Mouse (Mus musculus): ENCODE data around the gene Jmjd6. TPM values are rescaled to one million over a fixed set of nuclear protein-coding genes. Genes with fewer than 3 reads are reported as not detected.

The Jmjd6 gene
- 52.8 and 54.1 TPM in 2 replicates for polyA plus RNA-seq (2015; fragmentation: Nextera tagmentation; extraction: Ambion mirVana)

DNA sequence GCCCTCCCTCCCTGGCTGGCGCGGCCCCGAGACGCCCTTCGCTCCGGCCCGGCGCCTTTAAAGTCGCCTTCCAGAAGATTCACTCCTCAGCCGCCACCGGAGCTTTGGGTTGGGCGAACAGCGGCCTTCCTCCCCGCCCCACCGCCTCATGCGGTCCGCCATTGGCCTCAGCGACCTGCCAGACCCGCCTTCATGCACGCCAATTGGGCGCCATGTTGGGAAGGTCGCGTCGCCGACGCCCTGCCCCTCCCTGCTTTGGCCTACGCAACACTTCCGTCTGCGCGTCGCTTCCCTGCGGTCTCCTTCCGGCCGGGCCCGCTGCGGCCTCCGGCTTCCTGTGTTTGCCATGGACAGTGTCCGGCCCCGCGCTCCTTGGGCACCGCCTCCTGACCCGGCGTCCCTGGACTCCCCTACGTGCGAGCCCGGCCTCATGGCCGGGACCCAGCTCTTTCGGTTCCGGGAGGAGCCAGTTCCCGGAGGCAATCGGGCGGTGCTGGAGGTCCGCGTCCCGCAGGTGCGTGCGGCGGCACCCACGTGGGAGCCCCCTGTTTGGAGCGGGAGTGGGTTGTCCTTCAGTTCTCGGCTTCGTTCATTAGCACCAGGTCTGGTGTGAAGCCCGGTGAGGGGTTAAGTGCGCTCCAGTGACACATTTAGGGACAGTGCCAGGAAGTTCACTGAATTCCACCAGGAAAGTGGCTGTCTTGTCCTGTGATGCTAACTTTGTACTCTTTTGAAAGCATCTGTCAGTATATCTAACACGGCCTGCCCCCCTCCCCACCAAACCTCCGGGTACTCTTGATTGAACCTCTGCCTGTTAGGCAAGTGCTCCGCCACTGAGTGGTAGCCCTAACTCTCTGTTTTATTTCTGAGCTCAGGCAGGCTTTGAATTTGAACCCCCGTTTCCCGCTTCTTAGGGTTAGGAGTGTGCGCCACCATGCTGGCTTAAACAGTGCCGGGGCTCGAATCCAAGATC, at the start of gene Jmjd6, which contains the start of gene Mettl23:
Gene Jmjd6, minus strand, starts transcription at position 189 of the 973 bp plus-strand sequence.
Gene Mettl23, plus strand, starts transcription at position 18 of the 973 bp plus-strand sequence.
- ATAC-seq (replicated peaks; ENCODE audit: low FRiP score, low read depth), result peak; percentile 96
- peak within 1 kb of the TSS; percentile 99 for H3K27ac ChIP-seq
- WGBS, result 1% methylated on average over 72 of the region's 72 CpGs
- H3K4me3 ChIP-seq (replicated peaks; ENCODE audit: low read depth, low read length), result peak within 1 kb of the TSS; percentile 87
- H3K4me1 ChIP-seq (replicated peaks; ENCODE audit: insufficient read depth, low read length), result peaks cover 28% of the 10 kb centered on the region
- DNase-seq (ENCODE audit: low spot score), result peak; percentile 99
- no peaks in the 10 kb centered on the region for H3K9me3 ChIP-seq (replicated peaks; ENCODE audit: low read length)
- peak within 1 kb of the TSS; percentile 95 for H3K9ac ChIP-seq (ENCODE audit: low read depth, low read length)
- no peaks in the 10 kb centered on the region for H3K27me3 ChIP-seq (ENCODE audit: insufficient read depth, low read length)
- H3K36me3 ChIP-seq (ENCODE audit: insufficient read depth, low read length), result peaks cover 25% of the 10 kb centered on the region
- peak within 1 kb of the TSS; percentile 90 for H3K4me2 ChIP-seq (ENCODE audit: low read length)
- TF ChIP-seq CTCF (IDR thresholded peaks at IDR 0.05; ENCODE audit: low read depth), result no peak

DNA sequence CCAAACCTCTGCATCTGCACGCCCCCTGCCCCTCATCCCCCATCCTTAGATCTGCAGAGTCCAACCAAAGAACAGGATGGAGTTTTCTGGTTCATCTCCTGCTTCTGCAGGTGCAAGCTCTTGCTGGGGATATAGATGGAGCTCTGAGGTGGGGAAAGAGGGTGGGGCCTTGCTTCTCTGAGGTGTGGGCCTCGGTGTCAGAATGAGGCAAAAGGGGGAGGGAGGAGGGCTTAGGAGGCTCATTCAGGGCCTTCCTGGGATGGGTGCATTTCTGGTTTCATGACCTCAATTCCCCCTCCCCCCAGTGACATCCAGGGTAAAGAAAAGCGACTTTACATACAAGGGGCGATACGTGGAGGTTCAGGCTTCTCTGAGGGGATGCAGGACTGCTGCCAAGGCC, 43.9 kb upstream of the Jmjd6 start:
- ATAC-seq (replicated peaks; ENCODE audit: low FRiP score, low read depth) (no peak), DNase-seq (ENCODE audit: low spot score) (no peak)
- TF ChIP-seq CTCF (IDR thresholded peaks at IDR 0.05; ENCODE audit: low read depth), result no peak
- Histone ChIP-seq H3K9ac (ENCODE audit: low read depth, low read length) (no peak overlapping the region), H3K36me3 (ENCODE audit: insufficient read depth, low read length) (no peaks in the 10 kb centered on the region), H3K9me3 (replicated peaks; ENCODE audit: low read length) (no peaks in the 10 kb centered on the region), H3K27ac (no peak overlapping the region), H3K4me2 (ENCODE audit: low read length) (no peak overlapping the region), H3K4me1 (replicated peaks; ENCODE audit: insufficient read depth, low read length) (no peaks in the 10 kb centered on the region), H3K4me3 (replicated peaks; ENCODE audit: low read depth, low read length) (no peak overlapping the region), H3K27me3 (ENCODE audit: insufficient read depth, low read length) (no peaks in the 10 kb centered on the region)
- 55% methylated on average over 5 of the region's 5 CpGs for WGBS

DNA sequence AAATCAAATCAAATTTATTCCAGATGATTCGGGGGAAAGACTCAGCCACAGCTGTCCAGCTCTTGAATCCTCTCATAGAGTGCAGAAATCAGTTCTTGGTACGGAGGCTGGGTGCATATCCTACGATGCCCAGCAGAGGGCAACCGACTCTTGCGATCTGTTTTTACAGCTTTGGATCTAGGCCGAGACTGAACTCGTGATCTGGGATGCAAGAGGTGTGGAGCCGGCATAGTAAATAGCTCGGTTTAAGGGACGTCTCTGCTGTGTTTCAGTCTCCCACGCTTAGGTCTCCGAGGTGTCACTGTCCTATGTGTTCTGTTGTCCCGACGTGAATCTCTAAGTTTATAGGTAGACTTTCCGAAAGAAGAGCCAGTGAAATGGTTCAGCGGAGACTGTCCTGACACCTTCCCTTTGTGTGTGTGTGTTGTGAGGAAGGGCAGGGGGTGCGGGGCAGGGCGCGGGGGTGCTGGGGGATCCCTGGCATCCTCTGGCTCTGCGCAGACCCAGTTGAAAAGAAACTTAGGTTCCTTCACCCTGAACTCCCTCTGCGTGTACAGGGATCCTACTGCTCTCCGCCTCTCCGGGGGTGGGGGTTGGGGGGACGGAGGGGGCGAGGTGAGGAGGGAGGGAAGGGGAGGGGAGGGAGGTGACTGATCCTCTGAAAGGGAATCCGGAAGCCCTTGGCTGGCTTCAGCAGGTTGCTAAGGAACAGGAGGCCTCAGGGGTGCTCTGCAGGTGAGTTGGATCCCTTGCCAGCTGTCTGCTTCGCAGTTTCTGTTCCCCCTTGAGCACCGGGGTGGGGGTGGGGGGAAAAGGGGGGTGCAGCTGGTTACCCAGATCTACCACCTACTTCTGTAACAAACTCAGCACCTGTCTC, 42.3 kb upstream of the Jmjd6 start:
- Histone ChIP-seq H3K9ac (ENCODE audit: low read depth, low read length) (no peak overlapping the region), H3K4me1 (replicated peaks; ENCODE audit: insufficient read depth, low read length) (no peaks in the 10 kb centered on the region), H3K4me2 (ENCODE audit: low read length) (peak overlapping the region; percentile 50), H3K36me3 (ENCODE audit: insufficient read depth, low read length) (no peaks in the 10 kb centered on the region), H3K27ac (no peak overlapping the region), H3K9me3 (replicated peaks; ENCODE audit: low read length) (no peaks in the 10 kb centered on the region), H3K27me3 (ENCODE audit: insufficient read depth, low read length) (no peaks in the 10 kb centered on the region), H3K4me3 (replicated peaks; ENCODE audit: low read depth, low read length) (peak overlapping the region; percentile 12)
- DNase-seq (ENCODE audit: low spot score) (peak; percentile 88), ATAC-seq (replicated peaks; ENCODE audit: low FRiP score, low read depth) (peak; percentile 52; the same call in 1 of the 2 replicates)
- peak; percentile 94 for TF ChIP-seq CTCF (IDR thresholded peaks at IDR 0.05; ENCODE audit: low read depth)
- WGBS, result 3% methylated on average over 28 of the region's 28 CpGs

DNA sequence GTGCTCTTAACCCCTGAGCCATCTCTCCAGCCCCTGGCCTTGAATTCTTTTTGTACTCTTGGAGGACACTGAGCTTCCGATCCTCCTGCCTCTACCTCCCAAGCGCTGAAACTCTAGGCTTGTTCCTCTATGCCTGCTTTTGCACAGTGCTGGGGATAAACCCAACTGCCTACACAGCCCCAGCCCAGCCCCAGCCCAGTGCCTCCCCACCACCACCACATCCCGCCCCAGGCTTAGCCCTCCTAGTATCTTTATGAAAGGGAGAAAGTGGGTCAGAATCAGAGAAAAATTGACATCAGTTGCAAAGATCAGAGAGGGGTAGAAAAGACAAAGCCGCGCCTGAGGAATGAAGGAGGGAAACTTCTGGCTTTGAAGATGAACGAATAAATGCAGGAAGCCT, 40.8 kb upstream of the Jmjd6 start:
- Histone ChIP-seq H3K9me3 (replicated peaks; ENCODE audit: low read length) (no peaks in the 10 kb centered on the region), H3K4me1 (replicated peaks; ENCODE audit: insufficient read depth, low read length) (no peaks in the 10 kb centered on the region), H3K27ac (no peak overlapping the region), H3K27me3 (ENCODE audit: insufficient read depth, low read length) (no peaks in the 10 kb centered on the region), H3K4me2 (ENCODE audit: low read length) (no peak overlapping the region), H3K9ac (ENCODE audit: low read depth, low read length) (no peak overlapping the region), H3K36me3 (ENCODE audit: insufficient read depth, low read length) (no peaks in the 10 kb centered on the region), H3K4me3 (replicated peaks; ENCODE audit: low read depth, low read length) (no peak overlapping the region)
- ATAC-seq (replicated peaks; ENCODE audit: low FRiP score, low read depth), result no peak
- 92% methylated on average over 6 of the region's 6 CpGs for WGBS
- DNase-seq (ENCODE audit: low spot score), result no peak
- no peak for TF ChIP-seq CTCF (IDR thresholded peaks at IDR 0.05; ENCODE audit: low read depth)

DNA sequence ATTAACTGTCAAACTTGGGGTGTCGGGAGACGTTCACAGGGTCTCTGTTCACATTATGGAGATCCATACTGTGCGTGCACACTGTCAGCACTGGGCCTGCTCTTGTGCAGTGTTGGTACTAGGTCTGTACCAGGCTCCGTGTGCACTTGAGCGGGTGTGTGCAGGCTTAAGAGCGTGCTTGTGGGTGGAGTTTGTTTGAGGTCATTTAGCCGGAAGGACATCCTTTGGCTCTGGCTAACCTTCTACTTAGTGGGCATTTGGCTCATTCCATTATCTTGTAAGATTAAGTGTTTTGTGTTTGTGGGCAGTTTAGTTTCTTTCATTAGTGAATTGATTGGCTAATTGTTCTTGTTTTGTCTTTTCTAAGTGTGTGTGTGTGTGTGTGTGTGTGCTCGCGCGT, 39.2 kb upstream of the Jmjd6 start:
- no peaks in the 10 kb centered on the region for H3K4me1 ChIP-seq (replicated peaks; ENCODE audit: insufficient read depth, low read length)
- DNase-seq (ENCODE audit: low spot score), result no peak
- WGBS, result 83% methylated on average over 10 of the region's 10 CpGs

DNA sequence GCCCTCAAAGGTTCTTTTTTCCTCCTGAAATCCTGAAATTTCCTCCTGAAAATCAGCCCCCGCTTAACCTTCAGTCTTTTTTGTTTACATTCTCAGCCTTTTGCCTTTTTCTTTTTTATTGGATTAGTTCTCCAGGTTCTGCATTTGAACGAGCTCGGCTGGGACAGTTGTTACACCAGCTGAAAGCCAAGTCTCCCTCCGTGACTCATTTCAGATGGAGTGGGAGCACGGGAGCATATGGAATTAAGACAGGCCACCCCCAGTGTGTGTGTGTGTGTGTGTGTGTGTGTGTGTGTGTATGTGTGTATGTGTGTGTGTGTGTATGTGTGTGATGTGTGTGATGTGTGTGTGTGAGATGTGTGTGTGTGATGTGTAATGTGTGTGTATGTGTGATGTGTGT, 38.2 kb upstream of the Jmjd6 start:
- DNase-seq (ENCODE audit: low spot score) (no peak), ATAC-seq (replicated peaks; ENCODE audit: low FRiP score, low read depth) (no peak)
- no peaks in the 10 kb centered on the region for H3K9me3 ChIP-seq (replicated peaks; ENCODE audit: low read length)
- WGBS, result 71% methylated on average over 5 of the region's 5 CpGs
- H3K9ac ChIP-seq (ENCODE audit: low read depth, low read length), result no peak overlapping the region
- H3K4me2 ChIP-seq (ENCODE audit: low read length), result no peak overlapping the region
- no peaks in the 10 kb centered on the region for H3K27me3 ChIP-seq (ENCODE audit: insufficient read depth, low read length)
- no peaks in the 10 kb centered on the region for H3K4me1 ChIP-seq (replicated peaks; ENCODE audit: insufficient read depth, low read length)
- no peaks in the 10 kb centered on the region for H3K36me3 ChIP-seq (ENCODE audit: insufficient read depth, low read length)
- no peak overlapping the region for H3K27ac ChIP-seq
- H3K4me3 ChIP-seq (replicated peaks; ENCODE audit: low read depth, low read length), result no peak overlapping the region
- TF ChIP-seq CTCF (IDR thresholded peaks at IDR 0.05; ENCODE audit: low read depth), result no peak

More for the DNA sequence above, 39.2 kb upstream of the Jmjd6 start:
- Histone ChIP-seq H3K36me3 (ENCODE audit: insufficient read depth, low read length) (no peaks in the 10 kb centered on the region), H3K27me3 (ENCODE audit: insufficient read depth, low read length) (no peaks in the 10 kb centered on the region), H3K9ac (ENCODE audit: low read depth, low read length) (no peak overlapping the region), H3K4me2 (ENCODE audit: low read length) (no peak overlapping the region), H3K4me3 (replicated peaks; ENCODE audit: low read depth, low read length) (no peak overlapping the region), H3K9me3 (replicated peaks; ENCODE audit: low read length) (no peaks in the 10 kb centered on the region), H3K27ac (no peak overlapping the region)
- ATAC-seq (replicated peaks; ENCODE audit: low FRiP score, low read depth), result no peak
- no peak for TF ChIP-seq CTCF (IDR thresholded peaks at IDR 0.05; ENCODE audit: low read depth)

Measured in kidney, postnatal 0 days (tissue).